ENCODE assay signal across 8 mouse cellular contexts in the genomic region with DNA sequence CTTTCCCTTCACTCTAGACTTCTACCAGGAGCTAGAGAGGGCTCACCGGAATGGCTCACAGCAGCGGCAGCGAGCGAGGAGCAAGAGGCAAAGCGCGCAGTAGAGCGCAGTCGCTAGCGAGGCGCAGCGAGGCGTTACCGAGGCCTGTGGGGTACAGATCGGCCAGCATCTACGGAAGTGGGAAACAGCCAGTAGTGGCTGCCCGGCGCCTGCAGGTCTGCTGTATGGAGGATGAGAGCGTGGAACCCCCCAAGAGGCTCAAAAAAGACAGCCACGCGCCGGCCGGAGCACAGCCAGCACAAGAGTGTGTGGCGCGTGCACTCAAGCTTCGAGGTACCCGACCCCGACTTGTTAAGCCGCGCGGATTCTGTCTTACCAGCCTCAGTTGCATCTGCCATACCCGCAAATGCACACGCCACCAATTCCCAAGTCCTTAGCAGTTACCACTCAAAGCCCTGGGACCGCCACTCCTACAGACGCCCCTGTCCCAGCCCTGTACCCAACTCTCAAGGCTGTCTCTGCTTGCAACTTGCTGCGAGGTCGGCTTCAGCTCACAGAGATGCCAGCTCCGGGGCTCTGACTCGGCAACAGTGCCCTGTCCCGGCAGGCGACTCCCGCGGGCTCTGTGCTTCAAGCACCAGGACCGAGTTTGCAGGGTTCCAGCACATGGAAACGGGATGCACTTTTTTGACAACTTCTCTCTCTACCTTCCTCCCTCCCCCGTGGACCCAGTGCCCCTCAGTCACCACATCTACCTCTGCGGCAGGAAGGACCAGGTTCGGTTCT. TPM values are rescaled to one million over a fixed set of nuclear protein-coding genes. Genes with fewer than 3 reads are reported as not detected.
DNase-seq lines count a peak whose midpoint lies in the region; ATAC-seq and TF ChIP-seq lines count a peak whose summit lies in the region.

No protein-coding gene starts in this region.

- peak overlapping the region; percentile 93 for H3K4me2 ChIP-seq in forebrain, embryonic 11.5 days (ENCODE audit: low read depth, low read length, severe bottlenecking)
- peak overlapping the region; percentile 66 for H3K4me2 ChIP-seq in intestine, postnatal 0 days (replicated peaks; ENCODE audit: low read depth)
- peak overlapping the region; percentile 93 for H3K4me2 ChIP-seq in midbrain, embryonic 11.5 days

- ATAC-seq in forebrain, embryonic 11.5 days (replicated peaks; ENCODE audit: low FRiP score), result peak; percentile 52
- no peak for ATAC-seq in intestine, postnatal 0 days
- peak; percentile 65 for ATAC-seq in midbrain, embryonic 11.5 days (ENCODE audit: low FRiP score)

- no peaks in the 10 kb centered on the region for H3K36me3 ChIP-seq in ES-Bruce4 (ENCODE audit: control insufficient read depth, insufficient read depth, low read length, poor library complexity, severe bottlenecking)
- H3K36me3 ChIP-seq in forebrain, embryonic 11.5 days (ENCODE audit: control insufficient read depth, insufficient read depth, low read length), result no peaks in the 10 kb centered on the region
- H3K36me3 ChIP-seq in intestine, postnatal 0 days (ENCODE audit: control insufficient read depth, insufficient read depth), result no peaks in the 10 kb centered on the region
- H3K36me3 ChIP-seq in midbrain, embryonic 11.5 days (ENCODE audit: control insufficient read depth, insufficient read depth, low read length), result no peaks in the 10 kb centered on the region

- no peak overlapping the region for H3K27ac ChIP-seq in ES-Bruce4 (ENCODE audit: insufficient read depth, low read length)
- no peak overlapping the region for H3K27ac ChIP-seq in forebrain, embryonic 11.5 days (ENCODE audit: low read depth, low read length)
- H3K27ac ChIP-seq in intestine, postnatal 0 days (ENCODE audit: low read depth, low read length), result peak overlapping the region; percentile 15; the same call in 1 of the 2 replicates
- no peak overlapping the region for H3K27ac ChIP-seq in midbrain, embryonic 11.5 days (ENCODE audit: low read depth, low read length)

- WGBS in forebrain, embryonic 11.5 days, result under 1% methylated on average over 47 of the region's 47 CpGs
- under 1% methylated on average over 40 of the region's 47 CpGs for WGBS in intestine, postnatal 0 days
- WGBS in midbrain, embryonic 11.5 days, result under 1% methylated on average over 47 of the region's 47 CpGs

- H3K4me3 ChIP-seq in ES-Bruce4 (ENCODE audit: low read depth, low read length), result peak overlapping the region; percentile 44
- H3K4me3 ChIP-seq in forebrain, embryonic 11.5 days (ENCODE audit: low read depth, low read length), result peak overlapping the region; percentile 47
- peak overlapping the region; percentile 43 for H3K4me3 ChIP-seq in intestine, postnatal 0 days (ENCODE audit: low read depth, low read length)
- H3K4me3 ChIP-seq in midbrain, embryonic 11.5 days (ENCODE audit: low read depth, low read length), result peak overlapping the region; percentile 48

- TF ChIP-seq CTCF in ES-Bruce4 (IDR thresholded peaks at IDR 0.05; ENCODE audit: low read depth, low read length), result no peak
- no peak for TF ChIP-seq CTCF in intestine, postnatal 0 days (IDR thresholded peaks at IDR 0.05; ENCODE audit: low read depth)

- H3K27me3 ChIP-seq in ES-Bruce4 (ENCODE audit: control insufficient read depth, insufficient read depth, low read length, poor library complexity, severe bottlenecking), result peaks cover 7% of the 10 kb centered on the region
- peaks cover 32% of the 10 kb centered on the region for H3K27me3 ChIP-seq in forebrain, embryonic 11.5 days (ENCODE audit: control insufficient read depth, insufficient read depth, low read length)
- peaks cover 30% of the 10 kb centered on the region for H3K27me3 ChIP-seq in intestine, postnatal 0 days (replicated peaks; ENCODE audit: control insufficient read depth, insufficient read depth, low read length)
- H3K27me3 ChIP-seq in midbrain, embryonic 11.5 days (ENCODE audit: control insufficient read depth, insufficient read depth, low read length), result peaks cover 38% of the 10 kb centered on the region

- no peak for TF ChIP-seq POLR2A in ES-Bruce4 (IDR thresholded peaks at IDR 0.05; ENCODE audit: insufficient read depth, low read length)

- no peaks in the 10 kb centered on the region for H3K9me3 ChIP-seq in ES-Bruce4 (replicated peaks; ENCODE audit: control insufficient read depth, insufficient read depth, low read length, poor library complexity, severe bottlenecking)
- no peaks in the 10 kb centered on the region for H3K9me3 ChIP-seq in forebrain, embryonic 11.5 days (ENCODE audit: control insufficient read depth, low read length)
- no peaks in the 10 kb centered on the region for H3K9me3 ChIP-seq in intestine, postnatal 0 days (ENCODE audit: control insufficient read depth)
- no peaks in the 10 kb centered on the region for H3K9me3 ChIP-seq in midbrain, embryonic 11.5 days (ENCODE audit: control insufficient read depth, low read length)

- H3K4me1 ChIP-seq in ES-Bruce4 (ENCODE audit: control insufficient read depth, insufficient read depth, low read length), result no peaks in the 10 kb centered on the region
- peaks cover 7% of the 10 kb centered on the region; the same call in 1 of the 2 replicates for H3K4me1 ChIP-seq in forebrain, embryonic 11.5 days (replicated peaks; ENCODE audit: control insufficient read depth, insufficient read depth, low read length)
- no peaks in the 10 kb centered on the region for H3K4me1 ChIP-seq in intestine, postnatal 0 days (replicated peaks; ENCODE audit: control insufficient read depth, insufficient read depth, low read length)
- H3K4me1 ChIP-seq in midbrain, embryonic 11.5 days (ENCODE audit: control insufficient read depth, insufficient read depth, low read length), result peaks cover 7% of the 10 kb centered on the region; the same call in 1 of the 2 replicates

- no peak overlapping the region for H3K9ac ChIP-seq in ES-Bruce4 (ENCODE audit: low read depth, poor library complexity, severe bottlenecking)
- peak overlapping the region; percentile 27 for H3K9ac ChIP-seq in forebrain, embryonic 11.5 days (ENCODE audit: low read length)
- 0 out of 2 replicates have a peak overlapping the region, but pooled peaks have one; percentile 17 for H3K9ac ChIP-seq in intestine, postnatal 0 days (ENCODE audit: low read depth, low read length)
- H3K9ac ChIP-seq in midbrain, embryonic 11.5 days (ENCODE audit: low read length), result peak overlapping the region; percentile 44; the same call in 1 of the 2 replicates

- no peak for TF ChIP-seq EP300 in ES-Bruce4 (IDR thresholded peaks at IDR 0.05; ENCODE audit: insufficient read depth, low read depth, low read length)

- peak; percentile 59 to 61 for DNase-seq in cerebellum, postnatal 10 days
- DNase-seq in cerebellum, adult 11 months, result no peak
- DNase-seq in forebrain, embryonic 11.5 days (ENCODE audit: low spot score), result peak; percentile 74
- DNase-seq in midbrain, embryonic 11.5 days (ENCODE audit: low spot score, missing footprints), result peak; percentile 97
- no peak for DNase-seq in urinary bladder, postnatal 4 days (ENCODE audit: low spot score in 2 of 2)
- DNase-seq in testis, postnatal 14 days (ENCODE audit: low spot score), result no peak

RNA-seq across cellular contexts. Expression of gene Grem1, which starts 0.7 kb away (rescaled TPM):
- polyA plus RNA-seq in ES-Bruce4 (2011; ENCODE audit: insufficient read depth, insufficient read length, low read depth, missing spikeins), result 5.5 and 6.4 TPM in 2 replicates
- polyA plus RNA-seq in forebrain, embryonic 11.5 days (2014; fragmentation: Nextera tagmentation; extraction: Ambion mirVana), result 0.55 and 0.69 TPM in 2 replicates
- 11.0 and 15.8 TPM in 2 replicates for polyA plus RNA-seq in intestine, postnatal 0 days (2015; fragmentation: Nextera tagmentation; extraction: Ambion mirVana)
- 0.10 and 0.18 TPM in 2 replicates for polyA plus RNA-seq in midbrain, embryonic 11.5 days (2014; fragmentation: Nextera tagmentation; extraction: Ambion mirVana)

Comparison
In these comparisons a context has a peak if more than half of its experiments do, and no peak if none do; other contexts are left out.
1. DNase-seq: peak in cerebellum, postnatal 10 days (2 of 2), forebrain, embryonic 11.5 days (single experiment) and midbrain, embryonic 11.5 days (single experiment); none in cerebellum, adult 11 months (single experiment), urinary bladder, postnatal 4 days (0 of 2) and testis, postnatal 14 days (single experiment).
2. Peak in every context shown above with its lines, with median percentiles within 50 percentile points of each other: H3K4me3 ChIP-seq and H3K4me2 ChIP-seq.